Mouse (Mus musculus) embryonic facial prominence, embryonic 12.5 days (tissue): ENCODE results near the gene Catsper2. TPM values are rescaled to one million over a fixed set of nuclear protein-coding genes. Genes with fewer than 3 reads are reported as not detected.

ENCODE experiments used
- microRNA-seq: library from miRNA; unstranded; fragments of <30 nt; microRNA quantifications from one replicate; pipeline ENCODE4, GENCODE M21; 2017
- polyA plus RNA-seq: library from polyadenylated mRNA; unstranded; fragments of >200 nt; fragmentation: Nextera tagmentation; extraction: Ambion mirVana; gene quantifications from 2 replicates; pipeline ENCODE4 v1.2.1, GENCODE M21; 2016

Gene Catsper2
- polyA plus RNA-seq, 1 experiment from 2014 or later: 4.2 TPM

Small RNAs within 50 kb of the gene (microRNA-seq; reads per million reads assigned to microRNA genes)
- gene Gm22953: not detected

Other genes starting within 250 kb of the Catsper2 start
- gene Tubgcp4, start 243.1 kb downstream of the Catsper2 start, polyA plus RNA-seq: 76.4 and 88.6 TPM in 2 replicates
- gene Zscan29, start 242.7 kb downstream of the Catsper2 start, polyA plus RNA-seq: 11.4 and 11.6 TPM in 2 replicates
- 125 and 128 TPM in 2 replicates for gene Trp53bp1, start 142.4 kb downstream of the Catsper2 start, polyA plus RNA-seq
- 3.9 and 4.4 TPM in 2 replicates for gene Map1a, start 124.2 kb downstream of the Catsper2 start, polyA plus RNA-seq
- gene Ppip5k1, start 58.4 kb downstream of the Catsper2 start, polyA plus RNA-seq: 13.4 and 13.9 TPM in 2 replicates
- gene Ckmt1, start 56.1 kb downstream of the Catsper2 start, polyA plus RNA-seq: 10.2 and 13.0 TPM in 2 replicates
- gene Strc, start 26.6 kb downstream of the Catsper2 start, polyA plus RNA-seq: 0.03 TPM in 1 of 2 replicates, not detected in the other
- 634 and 678 TPM in 2 replicates for gene Pdia3, start within 50 bp of the Catsper2 start, polyA plus RNA-seq
- gene Ell3, start 30.5 kb upstream of the Catsper2 start, polyA plus RNA-seq: 12.4 and 15.6 TPM in 2 replicates
- 495 and 504 TPM in 2 replicates for gene Serf2, start 35.4 kb upstream of the Catsper2 start, polyA plus RNA-seq
- gene Hypk, start 39.5 kb upstream of the Catsper2 start, polyA plus RNA-seq: 128 and 143 TPM in 2 replicates
- gene Serinc4, start 43.0 kb upstream of the Catsper2 start, polyA plus RNA-seq: not detected in 2 replicates
- gene Mfap1b, start 60.3 kb upstream of the Catsper2 start, polyA plus RNA-seq: 62.6 and 64.2 TPM in 2 replicates
- 32.5 and 33.0 TPM in 2 replicates for gene Mfap1a, start 92.9 kb upstream of the Catsper2 start, polyA plus RNA-seq
- gene Wdr76, start 92.9 kb upstream of the Catsper2 start, polyA plus RNA-seq: 8.0 and 8.2 TPM in 2 replicates